Mouse (Mus musculus): Measurements from ENCODE around the gene Dusp3. TPM values are rescaled to one million over a fixed set of nuclear protein-coding genes. Genes with fewer than 3 reads are reported as not detected.

Gene Dusp3
- polyA plus RNA-seq, 1 experiment from 2014 or later: 11.3 TPM

- ATAC-seq: no peak
- Histone ChIP-seq H3K9me3 (no peaks in the 10 kb centered on the region), H3K27ac (peak overlapping the region; percentile 83), H3K27me3 (no peaks in the 10 kb centered on the region), H3K4me3 (replicated peaks) (no peak overlapping the region), H3K4me1 (replicated peaks) (peaks cover 24% of the 10 kb centered on the region), H3K9ac (replicated peaks) (no peak overlapping the region), H3K4me2 (replicated peaks) (no peak overlapping the region), H3K36me3 (peaks cover 95% of the 10 kb centered on the region)
- WGBS: 85% methylated on average over 15 of the region's 15 CpGs
Measured at GRCm38 (mm10) chr11:102008954-102009637, 22.3 kb upstream of the Dusp3 start.

- Histone ChIP-seq H3K4me1 (replicated peaks) (peaks cover 24% of the 10 kb centered on the region), H3K27me3 (no peaks in the 10 kb centered on the region), H3K9ac (replicated peaks) (no peak overlapping the region), H3K4me3 (replicated peaks) (no peak overlapping the region), H3K4me2 (replicated peaks) (no peak overlapping the region), H3K36me3 (peaks cover 96% of the 10 kb centered on the region), H3K9me3 (no peaks in the 10 kb centered on the region), H3K27ac (no peak overlapping the region)
- 97% methylated on average over 8 of the region's 8 CpGs for WGBS
- no peak for ATAC-seq
Measured at GRCm38 (mm10) chr11:102008372-102008771, 21.6 kb upstream of the Dusp3 start.

- Histone ChIP-seq H3K9me3 (no peaks in the 10 kb centered on the region), H3K4me2 (replicated peaks) (no peak overlapping the region), H3K9ac (replicated peaks) (no peak overlapping the region), H3K36me3 (peaks cover 89% of the 10 kb centered on the region), H3K27me3 (no peaks in the 10 kb centered on the region), H3K4me1 (replicated peaks) (peaks cover 24% of the 10 kb centered on the region), H3K27ac (0 out of 2 replicates have a peak overlapping the region, but pooled peaks have one; percentile 7), H3K4me3 (replicated peaks) (no peak overlapping the region)
- WGBS: 75% methylated on average over 5 of the region's 5 CpGs
- ATAC-seq: no peak
Measured at GRCm38 (mm10) chr11:102006688-102007087, 19.9 kb upstream of the Dusp3 start.

GRCm38 (mm10) chr11:102006271-102006670 is 19.5 kb upstream of the Dusp3 start:
- H3K4me2 ChIP-seq (replicated peaks): no peak overlapping the region
- 48% methylated on average over 9 of the region's 9 CpGs for WGBS
- no peak overlapping the region for H3K9ac ChIP-seq (replicated peaks)
- ATAC-seq: no peak
- no peaks in the 10 kb centered on the region for H3K27me3 ChIP-seq
- no peak overlapping the region for H3K4me3 ChIP-seq (replicated peaks)
- peaks cover 89% of the 10 kb centered on the region for H3K36me3 ChIP-seq
- peaks cover 24% of the 10 kb centered on the region for H3K4me1 ChIP-seq (replicated peaks)
- 0 out of 2 replicates have a peak overlapping the region, but pooled peaks have one; percentile 7 for H3K27ac ChIP-seq
- H3K9me3 ChIP-seq: no peaks in the 10 kb centered on the region

- Histone ChIP-seq H3K4me1 (replicated peaks) (peaks cover 15% of the 10 kb centered on the region), H3K4me3 (replicated peaks) (no peak overlapping the region), H3K9ac (replicated peaks) (no peak overlapping the region), H3K4me2 (replicated peaks) (no peak overlapping the region), H3K9me3 (no peaks in the 10 kb centered on the region), H3K27ac (no peak overlapping the region), H3K27me3 (no peaks in the 10 kb centered on the region), H3K36me3 (peaks cover 86% of the 10 kb centered on the region)
- ATAC-seq: no peak
- WGBS: 93% methylated on average over 8 of the region's 8 CpGs
Measured at GRCm38 (mm10) chr11:102004251-102004650, 17.4 kb upstream of the Dusp3 start.

GRCm38 (mm10) chr11:101999466-101999865 is 12.7 kb upstream of the Dusp3 start:
- 53% methylated on average over 4 of the region's 4 CpGs for WGBS
- Histone ChIP-seq H3K36me3 (peaks cover 51% of the 10 kb centered on the region), H3K27ac (no peak overlapping the region)

GRCm38 (mm10) chr11:101998258-101998657 is 11.4 kb upstream of the Dusp3 start:
- Histone ChIP-seq H3K27me3 (no peaks in the 10 kb centered on the region), H3K4me2 (replicated peaks) (no peak overlapping the region), H3K4me3 (replicated peaks) (no peak overlapping the region), H3K9me3 (no peaks in the 10 kb centered on the region), H3K4me1 (replicated peaks) (0 out of 2 replicates have a peak, but pooled peaks cover 4% of the 10 kb centered on the region), H3K27ac (no peak overlapping the region), H3K36me3 (peaks cover 39% of the 10 kb centered on the region), H3K9ac (replicated peaks) (no peak overlapping the region)
- WGBS: 67% methylated on average over 5 of the region's 5 CpGs
- no peak for ATAC-seq

More at GRCm38 (mm10) chr11:101999466-101999865, 12.7 kb upstream of the Dusp3 start:
- H3K4me2 ChIP-seq (replicated peaks): no peak overlapping the region
- no peaks in the 10 kb centered on the region for H3K9me3 ChIP-seq
- ATAC-seq: no peak
- 0 out of 2 replicates have a peak, but pooled peaks cover 4% of the 10 kb centered on the region for H3K4me1 ChIP-seq (replicated peaks)
- H3K27me3 ChIP-seq: no peaks in the 10 kb centered on the region
- no peak overlapping the region for H3K4me3 ChIP-seq (replicated peaks)
- 0 out of 2 replicates have a peak overlapping the region, but pooled peaks have one; percentile 10 for H3K9ac ChIP-seq (replicated peaks)

- 0 out of 2 replicates have a peak, but pooled peaks cover 4% of the 10 kb centered on the region for H3K4me1 ChIP-seq (replicated peaks)
- H3K36me3 ChIP-seq: peaks cover 23% of the 10 kb centered on the region
- no peaks in the 10 kb centered on the region for H3K9me3 ChIP-seq
- H3K27ac ChIP-seq: no peak overlapping the region
- no peak overlapping the region for H3K4me2 ChIP-seq (replicated peaks)
- no peak overlapping the region for H3K9ac ChIP-seq (replicated peaks)
- H3K4me3 ChIP-seq (replicated peaks): no peak overlapping the region
- 90% methylated on average over 7 of the region's 7 CpGs for WGBS
- H3K27me3 ChIP-seq: no peaks in the 10 kb centered on the region
- no peak for ATAC-seq
Measured at GRCm38 (mm10) chr11:101995938-101996337, 9.1 kb upstream of the Dusp3 start.

- ATAC-seq: no peak
- Histone ChIP-seq H3K27me3 (0 out of 2 replicates have a peak, but pooled peaks cover 3% of the 10 kb centered on the region), H3K4me2 (replicated peaks) (no peak overlapping the region), H3K9me3 (no peaks in the 10 kb centered on the region), H3K36me3 (peaks cover 10% of the 10 kb centered on the region), H3K4me1 (replicated peaks) (no peaks in the 10 kb centered on the region), H3K4me3 (replicated peaks) (no peak overlapping the region), H3K9ac (replicated peaks) (no peak overlapping the region), H3K27ac (no peak overlapping the region)
- 86% methylated on average over 8 of the region's 8 CpGs for WGBS
Measured at GRCm38 (mm10) chr11:101994100-101994499, 7.3 kb upstream of the Dusp3 start.

GRCm38 (mm10) chr11:101992411-101992810 is 5.6 kb upstream of the Dusp3 start:
- 88% methylated on average over 7 of the region's 7 CpGs for WGBS
- Histone ChIP-seq H3K4me1 (replicated peaks) (no peaks in the 10 kb centered on the region), H3K9ac (replicated peaks) (no peak overlapping the region), H3K9me3 (no peaks in the 10 kb centered on the region), H3K4me3 (replicated peaks) (no peak overlapping the region), H3K27me3 (peaks cover 4% of the 10 kb centered on the region; the same call in 1 of the 2 replicates), H3K27ac (no peak overlapping the region), H3K36me3 (peaks cover 5% of the 10 kb centered on the region; the same call in 1 of the 2 replicates), H3K4me2 (replicated peaks) (no peak overlapping the region)
- ATAC-seq: no peak

- no peak overlapping the region for H3K4me2 ChIP-seq (replicated peaks)
- ATAC-seq: no peak
- no peaks in the 10 kb centered on the region for H3K9me3 ChIP-seq
- no peak overlapping the region for H3K27ac ChIP-seq
- H3K4me3 ChIP-seq (replicated peaks): no peak overlapping the region
- H3K9ac ChIP-seq (replicated peaks): no peak overlapping the region
- H3K27me3 ChIP-seq: peaks cover 10% of the 10 kb centered on the region; the same call in 1 of the 2 replicates
- no peaks in the 10 kb centered on the region for H3K4me1 ChIP-seq (replicated peaks)
- H3K36me3 ChIP-seq: peaks cover 5% of the 10 kb centered on the region; the same call in 1 of the 2 replicates
- whole genome bisulfite sequencing: 83% methylated on average over 3 of the region's 3 CpGs
Measured at GRCm38 (mm10) chr11:101991813-101992212, 5.0 kb upstream of the Dusp3 start.

GRCm38 (mm10) chr11:101990244-101990643 is 3.4 kb upstream of the Dusp3 start:
- H3K4me1 ChIP-seq (replicated peaks): no peaks in the 10 kb centered on the region
- no peak overlapping the region for H3K4me2 ChIP-seq (replicated peaks)
- H3K27me3 ChIP-seq: peaks cover 11% of the 10 kb centered on the region; the same call in 1 of the 2 replicates
- WGBS: 88% methylated on average over 3 of the region's 3 CpGs
- no peak overlapping the region for H3K27ac ChIP-seq
- no peaks in the 10 kb centered on the region for H3K36me3 ChIP-seq
- H3K9me3 ChIP-seq: no peaks in the 10 kb centered on the region
- H3K4me3 ChIP-seq (replicated peaks): no peak overlapping the region
- no peak overlapping the region for H3K9ac ChIP-seq (replicated peaks)
- no peak for ATAC-seq

All from midbrain, embryonic 13.5 days (tissue).